Mouse (Mus musculus) mouse embryonic stem cell (cell line): ENCODE results near the gene Cxcl12.

Source experiments
- in situ Hi-C, 2 experiments: fragments of 300-500 bp; cut with MboI; formaldehyde crosslinking; loops; 1 replicate in 1 of 2; 3 replicates in 1 of 2; pipeline ENCODE4 v1.14.3; 2019 to 2020; ENCODE audit warnings: low sequenced_read_pairs in 2 of 2, low pct_unique_long_range_greater_than_20kb in 1 of 2, mixed read lengths in 1 of 2; ENCODE audit not compliant: unreplicated experiment in 1 of 2

Cxcl12 gene

GRCm38 (mm10) chr6:117204112-117204511, 35.8 kb downstream of the Cxcl12 start:
- in situ Hi-C loops: no loop called here

- in situ Hi-C loops: no loop called here
Observed at GRCm38 (mm10) chr6:117206834-117207233, 38.5 kb downstream of the Cxcl12 start.

GRCm38 (mm10) chr6:117207289-117207688, 39.0 kb downstream of the Cxcl12 start:
- in situ Hi-C loops: no loop called here

GRCm38 (mm10) chr6:117210086-117210485, 41.8 kb downstream of the Cxcl12 start:
- in situ Hi-C loops: no loop called here

- in situ Hi-C loops: no loop called here
Observed at GRCm38 (mm10) chr6:117210536-117210935, 42.2 kb downstream of the Cxcl12 start.

GRCm38 (mm10) chr6:117214506-117214905, 46.2 kb downstream of the Cxcl12 start:
- in situ Hi-C loops: no loop called here

- in situ Hi-C loops: no loop called here
Observed at GRCm38 (mm10) chr6:117218442-117219299, 50.3 kb downstream of the Cxcl12 start.

- in situ Hi-C loops: no loop called here
Observed at GRCm38 (mm10) chr6:117219300-117219680, 51.0 kb downstream of the Cxcl12 start.

- in situ Hi-C loops: no loop called here
Observed at GRCm38 (mm10) chr6:117219911-117220481, 51.7 kb downstream of the Cxcl12 start.

- in situ Hi-C loops: no loop called here
Observed at GRCm38 (mm10) chr6:117220831-117221345, 52.6 kb downstream of the Cxcl12 start.
